Mouse (Mus musculus): ENCODE results near the gene Tpst2.

- no peak for TF ChIP-seq CTCF (IDR thresholded peaks at IDR 0.05; ENCODE audit: low read depth)
- no peak for TF ChIP-seq EP300 (optimal IDR thresholded peaks at IDR 0.05)
These were observed 44.4 kb downstream of the Tpst2 start for GRCm38 (mm10) chr5:112320936-112321335.
